Comparison of ENCODE assay signal across 24 mouse cellular contexts in the genomic region with DNA sequence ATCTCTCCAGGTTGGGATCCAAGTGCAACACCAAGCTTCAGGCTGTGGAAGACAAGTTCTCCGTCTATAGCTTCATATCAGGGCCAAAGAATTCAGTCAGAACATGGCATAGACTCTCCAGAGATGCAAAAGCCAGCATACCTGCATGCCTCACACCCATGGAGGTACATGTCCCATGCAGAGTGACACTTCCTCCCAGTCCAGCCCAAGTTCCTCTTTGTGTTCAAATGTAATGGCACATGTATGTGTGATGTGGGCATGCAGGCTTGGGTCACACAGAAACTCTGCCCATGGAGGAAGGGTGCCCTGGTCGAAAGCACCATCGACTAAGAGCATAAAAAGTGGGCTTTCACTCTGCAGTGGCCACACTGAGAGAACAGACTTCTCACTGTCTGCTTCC. TPM values are rescaled to one million over a fixed set of nuclear protein-coding genes. Genes with fewer than 3 reads are reported as not detected.
"Had no signal": no experiment of that assay in that cellular context is flagged by ENCODE, and none has a peak within 500 bp of the region (broad histone marks: within the 10 kb centered on the region; RNA-seq: fewer than 3 reads in every experiment).

No protein-coding gene starts in this region.

- ATAC-seq: midbrain, embryonic 16.5 days had no signal

- H3K4me3 ChIP-seq: kidney, embryonic 15.5 days; left cerebral cortex, adult 2 months; limb, embryonic 10.5 days; liver, embryonic 15.5 days; midbrain, embryonic 12.5 days; neural tube, embryonic 15.5 days had no signal

- DNase-seq: kidney, adult 2 months; kidney, postnatal 25 days; lung, adult 2 months; lung, postnatal 4 days; right cerebral cortex, adult 18-20 months; right cerebral cortex, postnatal 25 days; thymus, adult 18-20 months; thymus, postnatal 25 days had no signal

- H3K36me3 ChIP-seq: liver, embryonic 15.5 days had no signal

- H3K9me3 ChIP-seq: kidney, embryonic 15.5 days; limb, embryonic 10.5 days; liver, embryonic 15.5 days; midbrain, embryonic 12.5 days; neural tube, embryonic 15.5 days had no signal

- H3K27me3 ChIP-seq: kidney, embryonic 15.5 days; liver, embryonic 15.5 days; midbrain, embryonic 12.5 days; neural tube, embryonic 15.5 days had no signal

- H3K27ac ChIP-seq: kidney, embryonic 15.5 days; left cerebral cortex, adult 2 months; limb, embryonic 10.5 days; liver, embryonic 15.5 days; midbrain, embryonic 12.5 days; neural tube, embryonic 15.5 days had no signal

- H3K4me2 ChIP-seq: kidney, embryonic 15.5 days; liver, embryonic 11.5 days; liver, embryonic 15.5 days; midbrain, embryonic 12.5 days; neural tube, embryonic 15.5 days had no signal

- H3K4me1 ChIP-seq: midbrain, embryonic 12.5 days had no signal

- H3K9ac ChIP-seq: kidney, embryonic 15.5 days; liver, embryonic 15.5 days; midbrain, embryonic 12.5 days had no signal

RNA-seq across cellular contexts. Expression of a gene that starts 29.0 kb away (rescaled TPM):
- total RNA-seq: megakaryocyte-erythroid progenitor cell, adult 5-6 weeks had no signal

RNA-seq across cellular contexts. Expression of a gene that starts 37.7 kb away (rescaled TPM):
- total RNA-seq: layer of hippocampus, postnatal 25 days; left cerebral cortex, adult 2 months; left cerebral cortex, postnatal 14 days; megakaryocyte-erythroid progenitor cell, adult 5-6 weeks had no signal
- polyA plus RNA-seq: kidney, adult 2 months; kidney, embryonic 15.5 days; limb, embryonic 10.5 days; limb, embryonic 14.5 days; liver, embryonic 11.5 days; liver, embryonic 15.5 days; lung, adult 2 months; lung, postnatal 0 days; midbrain, embryonic 12.5 days; midbrain, embryonic 16.5 days; neural tube, embryonic 11.5 days; neural tube, embryonic 15.5 days; small intestine, adult 2 months; urinary bladder, adult 2 months had no signal
